Mouse (Mus musculus): ENCODE results near the gene D430041D05Rik.

Gene D430041D05Rik

GRCm38 (mm10) chr2:104410963-104411545, at the start of gene D430041D05Rik:
TSS of gene D430041D05Rik (minus strand) at chr2:104411013.
- DNase-seq (ENCODE audit: low spot score in 2 of 2): no peak

- no peak for DNase-seq (ENCODE audit: low spot score in 2 of 2)
Measured at GRCm38 (mm10) chr2:104460021-104460420, 49.2 kb upstream of the D430041D05Rik start.

DNA sequence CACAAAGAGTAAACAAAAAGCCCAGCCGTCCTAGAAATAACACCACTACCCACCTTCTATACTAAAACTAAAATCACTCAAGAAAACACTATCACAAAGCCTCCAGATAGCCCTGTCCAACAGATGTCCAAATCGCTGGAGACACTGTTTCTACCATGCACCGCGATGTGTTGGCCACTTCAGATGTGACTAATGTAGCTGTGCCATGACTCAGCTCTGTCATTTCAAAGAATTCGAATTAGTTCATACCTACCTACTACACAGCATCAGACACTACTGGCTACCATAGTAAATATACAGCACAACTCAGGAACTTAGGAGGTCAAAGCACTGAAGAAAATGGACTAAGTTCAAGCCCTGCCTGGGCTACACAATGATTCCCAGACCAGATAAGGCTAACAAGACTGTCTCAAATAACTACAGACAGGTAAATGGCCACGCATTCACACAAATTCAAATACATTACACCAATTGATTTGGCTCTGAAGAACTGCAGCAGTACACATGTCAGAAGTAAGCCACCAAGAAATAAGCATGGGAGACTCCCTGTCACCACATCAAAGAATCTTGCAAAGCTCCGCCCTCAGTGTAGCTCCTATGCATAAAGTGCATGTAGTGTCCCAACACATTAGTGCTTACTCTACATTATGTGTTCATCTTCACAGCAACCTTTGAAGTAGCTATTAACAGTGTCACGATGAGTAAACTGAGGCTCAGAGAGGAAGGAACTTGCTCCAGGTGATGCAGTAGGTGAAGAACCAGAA, 47.9 kb upstream of the D430041D05Rik start:
- no peak for DNase-seq (ENCODE audit: low spot score in 2 of 2)

DNA sequence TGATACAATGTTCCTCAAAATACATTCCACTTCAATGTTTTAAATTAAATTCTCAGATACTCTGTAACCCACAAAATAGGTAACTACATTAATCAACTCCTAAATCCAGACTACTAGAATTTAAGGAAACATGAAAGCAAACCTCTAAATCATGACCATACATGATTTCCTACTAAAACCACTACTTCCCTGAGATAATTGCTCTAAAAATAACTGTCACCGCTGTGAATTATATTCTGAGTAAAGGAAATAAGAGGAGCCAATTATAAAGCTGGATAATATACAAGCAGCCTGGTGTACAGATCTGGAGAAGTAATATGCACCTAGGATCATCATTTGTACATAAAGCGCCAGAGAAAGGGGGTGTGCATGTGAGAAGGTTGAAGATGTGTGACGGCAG, 46.3 kb upstream of the D430041D05Rik start:
- DNase-seq (ENCODE audit: low spot score in 2 of 2): no peak

DNA sequence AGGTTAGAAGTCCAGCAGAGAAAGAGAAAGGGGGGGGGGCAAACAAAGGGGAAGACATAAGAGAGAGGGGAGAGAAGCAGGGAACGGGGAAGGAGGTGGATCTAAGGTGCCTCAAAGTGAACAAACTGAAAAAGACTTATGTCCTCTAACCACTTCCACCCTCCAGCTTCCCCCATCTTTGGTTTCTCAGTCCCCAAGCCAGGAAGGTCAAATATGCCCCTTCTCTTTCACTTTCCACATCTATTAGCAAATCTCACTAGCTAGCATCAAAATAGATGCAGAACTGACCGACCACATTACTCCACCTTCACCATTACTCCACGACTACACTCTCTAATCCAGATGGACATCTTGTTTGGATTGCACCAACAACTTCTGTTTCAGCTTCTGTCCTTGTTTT, 39.9 kb upstream of the D430041D05Rik start:
- DNase-seq (ENCODE audit: low spot score in 2 of 2): no peak

GRCm38 (mm10) chr2:104449191-104449590, 38.4 kb upstream of the D430041D05Rik start:
- DNase-seq (ENCODE audit: low spot score in 2 of 2): no peak

GRCm38 (mm10) chr2:104448201-104448600, 37.4 kb upstream of the D430041D05Rik start:
- no peak for DNase-seq (ENCODE audit: low spot score in 2 of 2)

DNA sequence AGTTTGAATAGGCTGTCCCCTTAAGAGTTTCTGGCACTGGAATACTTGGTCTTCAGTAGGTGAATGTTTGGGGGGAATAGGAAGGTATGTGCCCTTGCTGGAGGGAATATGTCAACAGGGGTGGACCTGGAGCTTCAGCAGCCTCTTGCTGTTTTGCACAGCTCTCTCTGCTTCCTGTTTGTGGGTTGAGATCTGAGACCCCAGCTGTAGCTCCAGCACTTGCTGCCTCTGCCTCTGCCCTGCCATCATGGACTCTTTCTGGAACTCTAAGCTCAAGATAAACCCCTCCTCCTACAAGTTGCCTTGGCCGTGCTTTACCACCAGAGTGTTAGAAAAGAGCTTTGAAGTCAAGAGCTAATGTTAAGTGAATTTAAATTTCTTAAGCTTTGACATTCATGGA, 35.2 kb upstream of the D430041D05Rik start:
- no peak for DNase-seq (ENCODE audit: low spot score in 2 of 2)

- peak in 1 of 2 experiments; percentile 34 for DNase-seq (ENCODE audit: low spot score in 2 of 2)
Measured at GRCm38 (mm10) chr2:104444776-104445175, 34.0 kb upstream of the D430041D05Rik start.

DNA sequence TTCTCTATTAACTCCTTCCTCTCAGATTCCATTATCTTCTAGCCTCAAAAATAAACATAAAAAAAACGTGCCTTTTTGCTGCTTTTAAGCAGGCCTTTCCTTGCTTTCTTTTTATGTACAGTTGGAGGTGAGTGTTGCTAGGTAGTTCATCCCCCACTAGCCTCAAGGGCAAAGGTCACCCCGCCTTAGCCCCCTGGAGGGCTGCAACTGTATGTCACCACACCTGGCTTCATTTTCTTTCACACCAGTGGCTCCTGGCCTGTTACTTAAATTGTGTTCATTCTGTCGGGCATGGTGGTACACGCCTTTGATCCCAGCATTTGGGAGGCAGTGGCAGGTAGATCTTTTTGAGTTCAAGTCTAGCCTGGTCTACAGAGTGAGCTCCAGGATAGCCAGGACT, 31.5 kb upstream of the D430041D05Rik start:
- no peak for DNase-seq (ENCODE audit: low spot score in 2 of 2)

DNA sequence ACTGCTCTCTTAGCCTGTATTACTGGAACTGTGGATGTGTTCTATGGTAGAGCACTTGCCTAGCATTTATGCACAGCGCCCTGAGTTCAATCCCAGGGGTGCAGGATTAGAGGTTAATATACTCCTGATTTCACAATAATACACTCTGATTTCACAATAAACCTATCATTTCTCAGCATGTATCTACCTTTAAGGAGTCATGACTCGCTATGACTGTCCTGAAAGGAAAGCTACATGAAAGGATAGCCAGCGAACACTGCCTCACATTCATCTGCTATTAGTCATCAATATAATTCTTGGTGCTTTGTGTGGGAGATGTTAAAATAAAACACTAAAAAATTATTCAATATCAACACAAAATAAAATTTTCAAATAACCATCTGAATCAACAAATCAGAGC, 25.4 kb upstream of the D430041D05Rik start:
- no peak for DNase-seq (ENCODE audit: low spot score in 2 of 2)

DNA sequence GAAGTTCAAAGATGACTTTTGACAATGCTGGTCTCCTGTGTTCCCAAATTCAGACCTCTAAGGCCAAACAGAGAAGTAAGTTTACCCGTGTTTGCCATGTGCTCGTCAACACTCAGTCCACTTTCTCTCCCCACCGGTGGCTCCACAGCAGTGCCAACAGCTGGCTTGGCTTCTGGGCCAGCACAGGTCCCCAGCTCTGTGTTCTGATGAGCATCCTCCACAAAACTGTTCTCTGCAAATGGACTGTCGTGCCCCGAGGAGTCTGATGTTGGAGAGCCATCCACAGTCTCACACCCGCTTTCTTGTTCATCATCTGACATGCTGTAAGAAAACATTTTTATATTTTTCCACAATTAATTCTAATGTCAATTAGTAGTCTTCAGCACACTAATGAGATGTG, 20.3 kb upstream of the D430041D05Rik start:
- DNase-seq (ENCODE audit: low spot score in 2 of 2): no peak

GRCm38 (mm10) chr2:104430566-104430965, 19.8 kb upstream of the D430041D05Rik start:
- DNase-seq (ENCODE audit: low spot score in 2 of 2): no peak

DNA sequence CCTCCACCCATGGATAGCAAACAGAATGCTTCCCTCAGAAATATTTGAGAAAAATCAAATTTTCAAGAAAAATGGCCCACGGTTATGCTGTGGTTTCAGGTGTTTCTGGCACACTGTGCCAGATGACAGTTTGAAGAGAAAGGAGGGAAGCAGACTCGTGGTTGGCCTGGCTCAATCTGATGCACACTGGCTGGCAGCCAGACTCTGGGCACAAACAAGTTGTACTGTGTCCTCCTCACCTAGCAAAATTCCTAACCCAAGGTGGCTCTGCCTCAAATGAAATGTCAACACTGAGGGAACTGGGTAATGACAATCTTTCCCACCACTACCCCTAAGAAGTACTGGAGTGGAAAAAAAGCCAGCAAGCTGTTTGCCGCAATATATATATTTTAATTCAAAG, 15.3 kb upstream of the D430041D05Rik start:
- no peak for DNase-seq (ENCODE audit: low spot score in 2 of 2)

- DNase-seq (ENCODE audit: low spot score in 2 of 2): no peak
Measured at GRCm38 (mm10) chr2:104422230-104422629, 11.4 kb upstream of the D430041D05Rik start.

GRCm38 (mm10) chr2:104420805-104421204, 10.0 kb upstream of the D430041D05Rik start:
- no peak for DNase-seq (ENCODE audit: low spot score in 2 of 2)

GRCm38 (mm10) chr2:104419999-104420398, 9.2 kb upstream of the D430041D05Rik start:
- DNase-seq (ENCODE audit: low spot score in 2 of 2): no peak

- DNase-seq (ENCODE audit: low spot score in 2 of 2): no peak
Measured at GRCm38 (mm10) chr2:104419411-104419810, 8.6 kb upstream of the D430041D05Rik start.

GRCm38 (mm10) chr2:104413011-104413410, 2.2 kb upstream of the D430041D05Rik start:
- no peak for DNase-seq (ENCODE audit: low spot score in 2 of 2)

GRCm38 (mm10) chr2:104412496-104412895, 1.7 kb upstream of the D430041D05Rik start:
- no peak for DNase-seq (ENCODE audit: low spot score in 2 of 2)

DNA sequence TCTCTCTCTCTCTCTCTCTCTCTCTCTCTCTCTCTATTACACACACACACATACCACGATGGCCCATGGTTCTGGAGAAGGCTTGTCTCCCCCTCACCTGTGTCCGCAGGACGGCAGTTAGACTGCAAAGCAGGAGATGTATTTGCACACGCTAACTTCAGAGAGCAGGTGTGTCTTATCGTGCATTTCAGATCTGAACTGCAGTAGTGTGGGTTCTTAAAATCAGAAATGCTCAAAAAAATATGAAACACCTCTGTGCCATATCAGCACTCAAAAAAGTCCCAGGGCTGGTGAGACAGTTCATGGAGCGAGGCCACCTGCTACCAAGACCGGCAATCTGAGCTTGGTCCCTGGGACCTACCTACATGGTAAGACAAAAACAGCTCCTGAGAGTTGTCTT, 993 bp upstream of the D430041D05Rik start:
- DNase-seq (ENCODE audit: low spot score in 2 of 2): no peak

- peak in 1 of 2 experiments; percentile 64 for DNase-seq (ENCODE audit: low spot score in 2 of 2)
Measured at GRCm38 (mm10) chr2:104409851-104410821, 677 bp downstream of the D430041D05Rik start.

Measured in spleen, postnatal 4 days (tissue).